Mouse (Mus musculus) cortical plate, adult 2 months (tissue): ENCODE results near the gene Hoxb4.

Experiments used
- CTCF ChIP-seq: fragments of 200-500 bp; IDR thresholded peaks from 2 replicates; pipeline ENCODE4 v1.5.1; 2011; ENCODE audit warnings: mild to moderate bottlenecking, control low read depth, low read length; ENCODE audit not compliant: insufficient read depth; ENCODE audit errors: extremely low read depth
- POLR2A ChIP-seq: fragments of 200-500 bp; IDR thresholded peaks from 2 replicates; pipeline ENCODE4 v1.6.1; 2011; ENCODE audit warnings: mild to moderate bottlenecking, low read length, control low read depth; ENCODE audit not compliant: insufficient read depth; ENCODE audit errors: extremely low read depth

- TF ChIP-seq CTCF (no peak), POLR2A (no peak)
Observed at GRCm38 (mm10) chr11:96324965-96325364, 6.9 kb downstream of the Hoxb4 start.
